Mouse (Mus musculus) neural tube, embryonic 12.5 days (tissue): Measurements from ENCODE around the gene Atp6v0a1. TPM values are rescaled to one million over a fixed set of nuclear protein-coding genes. Genes with fewer than 3 reads are reported as not detected.

ENCODE experiments used
- ATAC-seq: fragments of 200-750 bp; cut with Nextera tagmentation; 2 replicates; pipeline ENCODE4 v1.8.0; 2017; ENCODE audit warnings: low read depth, mild to moderate bottlenecking, moderate TSS enrichment, moderate library complexity; ENCODE audit not compliant: low FRiP score
- H3K27ac ChIP-seq: fragments of 300-500 bp; sonication (generic); 2 replicates; pipeline ENCODE4 v1.5.1; 2016
- H3K27me3 ChIP-seq: fragments of 300-500 bp; sonication (generic); replicated peaks from 2 replicates; pipeline ENCODE4 v1.6.1; 2016; ENCODE audit warnings: mild to moderate bottlenecking
- H3K36me3 ChIP-seq: fragments of 300-500 bp; sonication (generic); 2 replicates; pipeline ENCODE4 v1.6.1; 2016; ENCODE audit warnings: mild to moderate bottlenecking
- H3K4me1 ChIP-seq: fragments of 300-500 bp; sonication (generic); 2 replicates; pipeline ENCODE4 v1.6.1; 2016
- H3K4me2 ChIP-seq: fragments of 300-500 bp; sonication (generic); replicated peaks from 2 replicates; pipeline ENCODE4 v1.6.1; 2016; ENCODE audit warnings: mild to moderate bottlenecking
- H3K4me3 ChIP-seq: fragments of 300-500 bp; sonication (generic); 2 replicates; pipeline ENCODE4 v1.5.1; 2016
- H3K9ac ChIP-seq: fragments of 300-500 bp; sonication (generic); 2 replicates; pipeline ENCODE4 v1.6.1; 2016; ENCODE audit warnings: mild to moderate bottlenecking
- H3K9me3 ChIP-seq: fragments of 300-500 bp; sonication (generic); 2 replicates; pipeline ENCODE4 v1.6.1; 2016; ENCODE audit warnings: mild to moderate bottlenecking
- WGBS: fragments of 180-500 bp; shearing (Covaris S2); methylation state at CpG from one replicate; pipeline ENCODE4 v1.1.7; 2016; 5-methylcytosine and 5-hydroxymethylcytosine counted together
- polyA plus RNA-seq: library from polyadenylated mRNA; unstranded; fragments of >200 nt; fragmentation: Nextera tagmentation; extraction: Ambion mirVana; gene quantifications from 2 replicates; pipeline ENCODE4 v1.2.1, GENCODE M21; 2016

Atp6v0a1 gene
- polyA plus RNA-seq, 1 experiment from 2014 or later = 81.7 TPM

DNA sequence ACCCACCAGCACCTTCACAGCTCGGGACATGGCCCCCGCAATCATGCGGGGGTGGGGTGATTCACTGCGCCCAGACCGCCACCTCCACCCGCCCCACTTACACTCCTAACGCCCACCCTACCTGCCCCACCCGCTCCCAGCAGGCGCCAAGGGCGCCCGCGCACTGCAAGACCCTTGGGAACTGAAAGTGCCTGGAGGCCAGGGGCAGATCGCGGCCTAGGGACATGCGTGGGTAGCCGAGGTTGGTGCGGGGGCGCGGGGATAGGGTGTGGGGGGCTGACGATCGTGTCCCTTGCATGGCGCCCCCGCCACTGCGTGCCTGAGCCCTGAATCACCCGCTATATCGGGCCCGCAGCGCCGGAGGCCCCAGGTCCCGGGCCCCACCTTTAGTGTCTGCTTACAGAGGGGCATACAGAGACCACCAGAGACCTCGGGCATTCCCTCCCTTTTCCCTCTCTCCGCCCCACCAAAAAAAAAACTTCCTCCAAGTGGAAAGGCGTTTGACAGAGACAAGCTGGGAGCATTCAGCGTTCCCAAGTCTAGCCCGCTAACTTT, 40.0 kb upstream of the Atp6v0a1 start:
- no peak overlapping the region for H3K27ac ChIP-seq
- H3K9ac ChIP-seq = peak overlapping the region; percentile 33; the same call in 1 of the 2 replicates
- no peaks in the 10 kb centered on the region for H3K36me3 ChIP-seq
- WGBS = 7% methylated on average over 35 of the region's 35 CpGs
- no peak for ATAC-seq
- H3K9me3 ChIP-seq = no peaks in the 10 kb centered on the region
- peaks cover 89% of the 10 kb centered on the region for H3K27me3 ChIP-seq
- H3K4me1 ChIP-seq = peaks cover 13% of the 10 kb centered on the region
- peak overlapping the region; percentile 36 for H3K4me3 ChIP-seq
- peak overlapping the region; percentile 53 for H3K4me2 ChIP-seq

DNA sequence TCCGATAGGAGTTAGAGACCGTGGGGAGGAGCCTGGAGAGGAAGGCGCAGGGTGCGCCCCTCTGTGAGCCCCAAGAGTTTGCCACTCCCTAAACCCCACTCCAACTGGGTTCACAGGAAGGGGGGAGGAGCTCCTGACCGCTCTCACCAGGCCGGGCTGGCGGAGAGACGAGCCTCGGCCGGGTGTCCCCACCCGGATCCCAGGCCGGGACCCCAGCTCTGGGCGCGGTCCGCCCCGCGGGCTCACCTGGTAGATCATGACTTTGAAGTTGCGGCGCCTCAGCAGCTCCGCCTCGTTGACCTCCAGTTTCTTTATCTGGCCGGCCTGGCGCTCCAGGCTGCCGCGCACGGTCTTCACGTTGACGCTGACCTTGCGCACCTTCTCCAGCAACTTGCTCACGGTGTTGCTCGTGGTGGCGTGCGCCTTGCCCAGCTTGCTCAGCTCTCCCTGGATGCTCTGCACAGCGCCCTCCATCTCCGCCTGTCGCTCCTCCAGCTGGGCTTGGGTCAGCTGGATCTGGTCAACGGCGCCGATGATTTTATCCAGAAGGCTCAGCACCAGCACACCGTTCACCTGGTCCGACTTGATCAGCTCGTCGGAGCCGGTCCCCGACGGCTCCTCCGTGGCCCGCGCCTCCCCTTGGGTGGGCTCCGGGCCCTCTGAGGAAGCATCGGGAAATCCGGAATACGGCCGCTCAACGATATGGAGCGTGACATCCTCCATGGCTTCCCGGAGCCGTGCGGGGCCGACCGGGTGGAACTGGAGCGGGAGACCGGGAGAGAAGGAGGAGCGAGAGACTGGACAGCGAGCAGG, 39.3 kb upstream of the Atp6v0a1 start:
- Histone ChIP-seq H3K4me3 (peak overlapping the region; percentile 36), H3K4me1 (peaks cover 13% of the 10 kb centered on the region), H3K27ac (no peak overlapping the region), H3K36me3 (no peaks in the 10 kb centered on the region), H3K27me3 (peaks cover 88% of the 10 kb centered on the region), H3K9me3 (no peaks in the 10 kb centered on the region), H3K9ac (peak overlapping the region; percentile 33; the same call in 1 of the 2 replicates), H3K4me2 (peak overlapping the region; percentile 53)
- WGBS = 1% methylated on average over 65 of the region's 65 CpGs
- no peak for ATAC-seq

DNA sequence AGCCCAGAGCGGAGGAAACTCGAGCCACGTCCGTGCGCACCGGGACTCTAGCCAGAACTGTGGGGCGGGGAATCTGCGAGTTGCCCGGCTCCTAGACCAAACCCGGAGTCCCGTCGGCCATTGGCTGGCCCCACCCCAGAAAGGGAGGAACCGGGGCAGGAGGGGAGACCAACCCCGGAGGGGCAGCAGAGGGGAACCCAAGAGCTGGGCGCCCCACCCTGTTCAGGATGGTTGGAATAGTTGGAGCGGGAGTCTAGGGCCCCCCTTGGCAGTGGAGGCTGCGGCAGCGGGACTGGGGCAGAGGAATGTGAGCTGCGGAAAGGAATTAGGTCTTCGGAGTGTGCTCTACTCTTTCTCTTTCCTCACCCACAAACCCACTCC, 38.7 kb upstream of the Atp6v0a1 start, which contains the start of gene Cavin1:
TSS of gene Cavin1 (minus strand) at position 331 of the 381 bp plus-strand sequence.
- Histone ChIP-seq H3K4me1 (peaks cover 13% of the 10 kb centered on the region), H3K9me3 (no peaks in the 10 kb centered on the region), H3K27me3 (peaks cover 82% of the 10 kb centered on the region), H3K4me3 (peak within 1 kb of the TSS; percentile 36), H3K4me2 (peak within 1 kb of the TSS; percentile 53), H3K9ac (peak within 1 kb of the TSS; percentile 33; the same call in 1 of the 2 replicates), H3K36me3 (no peaks in the 10 kb centered on the region), H3K27ac (no peak within 1 kb of the TSS)
- 2% methylated on average over 20 of the region's 20 CpGs for WGBS
- ATAC-seq = no peak

- WGBS = 66% methylated on average over 10 of the region's 10 CpGs
- peaks cover 73% of the 10 kb centered on the region for H3K27me3 ChIP-seq
- H3K4me3 ChIP-seq = no peak overlapping the region
- no peak overlapping the region for H3K4me2 ChIP-seq
- no peak for ATAC-seq
- no peaks in the 10 kb centered on the region for H3K9me3 ChIP-seq
- H3K4me1 ChIP-seq = peaks cover 13% of the 10 kb centered on the region
- no peak overlapping the region for H3K27ac ChIP-seq
- no peaks in the 10 kb centered on the region for H3K36me3 ChIP-seq
- no peak overlapping the region for H3K9ac ChIP-seq
These were observed 37.8 kb upstream of the Atp6v0a1 start for GRCm38 (mm10) chr11:100971455-100971854.

GRCm38 (mm10) chr11:100973245-100973644, 36.0 kb upstream of the Atp6v0a1 start:
- no peaks in the 10 kb centered on the region for H3K9me3 ChIP-seq
- ATAC-seq = no peak
- no peaks in the 10 kb centered on the region for H3K36me3 ChIP-seq
- H3K9ac ChIP-seq = no peak overlapping the region
- H3K27ac ChIP-seq = no peak overlapping the region
- no peak overlapping the region for H3K4me3 ChIP-seq
- 89% methylated on average over 7 of the region's 7 CpGs for WGBS
- peaks cover 13% of the 10 kb centered on the region for H3K4me1 ChIP-seq
- peaks cover 55% of the 10 kb centered on the region for H3K27me3 ChIP-seq
- no peak overlapping the region for H3K4me2 ChIP-seq

DNA sequence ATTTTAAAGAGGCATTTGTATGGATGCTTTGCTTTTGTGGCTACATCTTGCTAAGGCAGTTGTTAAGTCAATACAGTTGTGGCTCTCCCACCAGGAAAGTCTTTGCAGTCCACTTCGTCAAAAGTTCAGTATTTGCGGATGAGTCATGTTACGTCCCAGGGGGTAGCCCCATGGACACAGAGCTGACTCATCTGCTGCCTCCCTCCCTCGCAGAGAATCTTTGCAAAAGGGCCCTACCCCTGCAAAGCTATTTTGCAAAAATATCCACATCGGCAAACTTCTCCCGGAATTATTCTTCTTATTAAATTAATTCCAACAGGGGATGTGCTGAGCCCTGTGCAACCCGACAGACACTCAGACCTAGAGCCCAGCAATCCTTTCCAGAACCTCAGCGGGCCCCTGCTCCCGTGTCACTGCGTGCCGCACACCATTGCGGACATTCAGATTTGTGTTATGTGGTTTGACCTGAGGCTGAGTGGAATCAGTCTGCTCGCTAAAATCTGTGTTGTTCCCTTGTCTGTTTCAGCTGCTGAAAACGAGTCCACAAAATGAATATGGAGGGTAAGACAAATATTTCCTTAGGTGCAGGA, 34.8 kb upstream of the Atp6v0a1 start:
- Histone ChIP-seq H3K4me2 (no peak overlapping the region), H3K36me3 (no peaks in the 10 kb centered on the region), H3K27ac (no peak overlapping the region), H3K27me3 (peaks cover 43% of the 10 kb centered on the region), H3K4me1 (peaks cover 9% of the 10 kb centered on the region), H3K9me3 (no peaks in the 10 kb centered on the region), H3K4me3 (no peak overlapping the region), H3K9ac (no peak overlapping the region)
- 81% methylated on average over 14 of the region's 14 CpGs for WGBS
- no peak for ATAC-seq

DNA sequence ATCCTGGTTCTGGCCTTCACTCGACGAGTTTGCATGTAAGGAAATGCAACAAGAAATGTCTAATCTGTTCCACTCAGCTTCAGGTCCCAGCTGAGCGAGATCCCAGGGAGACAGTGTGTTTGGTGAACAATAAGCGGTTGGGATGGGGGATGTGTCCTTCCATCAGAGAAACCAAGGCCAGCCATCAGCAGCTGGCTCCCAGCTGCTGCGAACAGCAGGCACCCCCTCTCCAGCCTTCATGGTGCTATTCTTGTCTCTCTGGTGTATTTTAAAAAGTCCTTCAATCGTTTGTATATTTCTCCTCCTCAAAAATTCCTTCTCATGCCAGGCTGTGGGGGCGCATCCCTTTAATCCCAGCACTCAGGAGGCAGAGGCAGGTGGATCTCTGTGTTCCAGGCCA, 34.0 kb upstream of the Atp6v0a1 start:
- no peak overlapping the region for H3K27ac ChIP-seq
- H3K4me2 ChIP-seq = no peak overlapping the region
- H3K27me3 ChIP-seq = peaks cover 35% of the 10 kb centered on the region
- H3K36me3 ChIP-seq = no peaks in the 10 kb centered on the region
- no peak overlapping the region for H3K9ac ChIP-seq
- ATAC-seq = no peak
- H3K4me3 ChIP-seq = no peak overlapping the region
- WGBS = 69% methylated on average over 7 of the region's 7 CpGs
- no peaks in the 10 kb centered on the region for H3K9me3 ChIP-seq
- H3K4me1 ChIP-seq = peaks cover under 1% of the 10 kb centered on the region; the same call in 1 of the 2 replicates

DNA sequence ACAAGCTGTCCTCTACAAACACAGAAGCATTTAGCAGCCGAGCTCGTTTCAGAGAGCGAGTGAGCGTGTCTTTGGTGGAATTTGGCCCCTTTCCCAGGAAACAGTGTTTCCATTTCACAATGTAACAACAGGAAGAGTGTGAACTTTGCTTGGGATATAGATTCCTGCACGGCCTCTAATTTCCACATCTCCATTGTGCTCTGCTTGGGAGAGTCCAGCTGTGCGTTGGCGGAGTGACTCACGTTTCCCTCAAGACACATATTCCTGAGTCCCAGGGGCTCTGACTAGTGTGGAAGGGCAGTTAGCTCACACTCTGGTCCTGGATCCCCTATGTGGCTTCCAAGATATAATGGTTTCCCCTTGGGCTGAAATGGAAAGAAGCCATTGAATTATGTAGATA, 29.4 kb upstream of the Atp6v0a1 start:
- ATAC-seq = no peak
- Histone ChIP-seq H3K27ac (no peak overlapping the region), H3K9ac (no peak overlapping the region), H3K4me3 (no peak overlapping the region), H3K4me1 (no peaks in the 10 kb centered on the region; the same call in 1 of the 2 replicates), H3K36me3 (no peaks in the 10 kb centered on the region), H3K4me2 (no peak overlapping the region), H3K9me3 (no peaks in the 10 kb centered on the region), H3K27me3 (peaks cover 15% of the 10 kb centered on the region; the same call in 1 of the 2 replicates)
- 71% methylated on average over 8 of the region's 8 CpGs for WGBS

DNA sequence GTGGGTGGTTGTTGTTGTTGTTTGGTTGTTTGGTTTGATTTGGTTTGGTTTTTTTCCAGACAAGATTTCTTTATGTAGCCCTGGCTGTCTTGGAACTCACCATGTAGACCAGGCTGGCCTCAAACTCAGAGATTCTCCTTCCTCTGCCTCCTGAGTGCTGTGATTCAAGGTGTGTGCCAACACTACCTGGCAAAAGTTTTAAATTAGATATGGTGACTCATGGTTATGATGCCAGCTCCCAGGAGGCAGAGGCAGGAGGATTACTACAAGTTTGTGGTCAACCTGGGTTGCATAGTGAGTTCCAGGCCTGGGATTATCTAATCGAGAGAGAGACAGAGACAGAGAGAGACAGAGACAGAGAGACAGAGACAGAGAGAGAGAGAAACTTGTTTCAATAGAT, 28.8 kb upstream of the Atp6v0a1 start:
- Histone ChIP-seq H3K27ac (no peak overlapping the region), H3K4me3 (no peak overlapping the region), H3K9me3 (no peaks in the 10 kb centered on the region), H3K4me2 (no peak overlapping the region), H3K4me1 (no peaks in the 10 kb centered on the region; the same call in 1 of the 2 replicates), H3K27me3 (peaks cover 15% of the 10 kb centered on the region; the same call in 1 of the 2 replicates), H3K36me3 (no peaks in the 10 kb centered on the region), H3K9ac (no peak overlapping the region)
- WGBS = 69% methylated on average over 1 of the region's 1 CpGs
- no peak for ATAC-seq

DNA sequence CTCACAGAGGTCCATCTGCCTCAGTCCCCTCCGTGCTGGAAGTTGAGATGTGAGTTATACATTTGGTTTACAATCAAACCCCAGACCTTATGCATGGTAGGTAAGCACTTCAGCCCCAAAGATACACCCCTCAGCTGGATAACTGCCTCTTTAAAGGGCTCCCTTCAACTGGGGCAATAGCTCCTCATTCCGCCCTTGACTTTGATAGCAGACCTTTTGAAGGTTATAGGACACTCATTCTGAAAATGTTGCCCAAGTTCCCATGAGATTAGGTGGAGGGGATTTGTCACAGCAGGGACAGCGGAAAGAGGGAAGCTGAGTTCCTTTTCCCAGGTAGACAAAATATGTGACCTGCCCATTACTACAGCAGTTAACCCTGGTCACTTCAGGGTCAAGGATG, 28.0 kb upstream of the Atp6v0a1 start:
- no peak overlapping the region for H3K4me2 ChIP-seq
- no peak for ATAC-seq

GRCm38 (mm10) chr11:100982087-100982486, 27.2 kb upstream of the Atp6v0a1 start:
- Histone ChIP-seq H3K9me3 (no peaks in the 10 kb centered on the region), H3K36me3 (no peaks in the 10 kb centered on the region), H3K27ac (no peak overlapping the region), H3K27me3 (peaks cover 15% of the 10 kb centered on the region; the same call in 1 of the 2 replicates), H3K4me1 (no peaks in the 10 kb centered on the region; the same call in 1 of the 2 replicates), H3K4me2 (no peak overlapping the region), H3K9ac (no peak overlapping the region), H3K4me3 (no peak overlapping the region)
- 12% methylated on average over 8 of the region's 8 CpGs for WGBS
- ATAC-seq = no peak

More for the DNA sequence above, 28.0 kb upstream of the Atp6v0a1 start:
- Histone ChIP-seq H3K27ac (no peak overlapping the region), H3K27me3 (peaks cover 15% of the 10 kb centered on the region; the same call in 1 of the 2 replicates), H3K4me3 (no peak overlapping the region), H3K4me1 (no peaks in the 10 kb centered on the region; the same call in 1 of the 2 replicates), H3K9ac (no peak overlapping the region), H3K9me3 (no peaks in the 10 kb centered on the region), H3K36me3 (no peaks in the 10 kb centered on the region)
- WGBS = 66% methylated on average over 3 of the region's 3 CpGs

- Histone ChIP-seq H3K9me3 (no peaks in the 10 kb centered on the region), H3K36me3 (no peaks in the 10 kb centered on the region), H3K27me3 (peaks cover 15% of the 10 kb centered on the region; the same call in 1 of the 2 replicates), H3K4me3 (no peak overlapping the region), H3K4me2 (peak overlapping the region; percentile 54), H3K9ac (0 out of 2 replicates have a peak overlapping the region, but pooled peaks have one; percentile 6), H3K27ac (no peak overlapping the region), H3K4me1 (no peaks in the 10 kb centered on the region; the same call in 1 of the 2 replicates)
- WGBS = 5% methylated on average over 20 of the region's 20 CpGs
- no peak for ATAC-seq
These were observed 26.0 kb upstream of the Atp6v0a1 start for GRCm38 (mm10) chr11:100983125-100983777.
